Mouse (Mus musculus): ENCODE measurements around the gene Sept8. TPM values are rescaled to one million over a fixed set of nuclear protein-coding genes. Genes with fewer than 3 reads are reported as not detected.
A peak's percentile ranks its signal among the peaks of the same experiment; 100 is the strongest.

Gene Sept8
- polyA plus RNA-seq, 1 experiment: 92.4 TPM

- Histone ChIP-seq H3K27me3 (ENCODE audit: control insufficient read depth, insufficient read depth, insufficient read length) (no peaks in the 10 kb centered on the region), H3ac (ENCODE audit: control insufficient read depth, insufficient read length) (no peak overlapping the region), H3K4me2 (ENCODE audit: low read depth) (no peak overlapping the region), H3K79me2 (ENCODE audit: control insufficient read depth, insufficient read depth) (no peaks in the 10 kb centered on the region), H3K36me3 (ENCODE audit: control insufficient read depth, insufficient read depth) (no peaks in the 10 kb centered on the region), H3K4me3 (no peak overlapping the region)
- no peak for TF ChIP-seq TCF3 (IDR thresholded peaks at IDR 0.05; ENCODE audit: insufficient read length, low read depth)
- no peak for TF ChIP-seq USF1 (IDR thresholded peaks at IDR 0.05; ENCODE audit: low read depth)
- TF ChIP-seq POLR2AphosphoS2 (IDR thresholded peaks at IDR 0.05; ENCODE audit: insufficient read length, low read depth): no peak
- TF ChIP-seq REST (IDR thresholded peaks at IDR 0.05; ENCODE audit: insufficient read depth, insufficient read length): no peak
- TF ChIP-seq POLR2A (IDR thresholded peaks at IDR 0.05; ENCODE audit: insufficient read length, low read depth): no peak
- TF ChIP-seq MYOG (IDR thresholded peaks at IDR 0.05; ENCODE audit: control insufficient read depth in 1 of 3, insufficient read depth in 1 of 3, insufficient read length in 2 of 3, low read depth in 2 of 3): no peak
- TF ChIP-seq SRF (IDR thresholded peaks at IDR 0.05; ENCODE audit: control insufficient read depth, insufficient read length, low read depth): no peak
- no peak for TF ChIP-seq TCF12 (IDR thresholded peaks at IDR 0.05; ENCODE audit: insufficient read depth, poor library complexity, severe bottlenecking)
- no peak for TF ChIP-seq E2F4 (IDR thresholded peaks at IDR 0.05; ENCODE audit: insufficient read depth)
- no peak for TF ChIP-seq MYOD1 (IDR thresholded peaks at IDR 0.05; ENCODE audit: control insufficient read depth in 1 of 3, insufficient read length in 2 of 3, low read depth in 2 of 3)
- no peak for TF ChIP-seq MAX (IDR thresholded peaks at IDR 0.05; ENCODE audit: low read depth)
- TF ChIP-seq CEBPB (IDR thresholded peaks at IDR 0.05; ENCODE audit: insufficient read depth, poor library complexity, severe bottlenecking): no peak
These were observed 15.3 kb upstream of the Sept8 start for GRCm38 (mm10) chr11:53503738-53504137.

DNA sequence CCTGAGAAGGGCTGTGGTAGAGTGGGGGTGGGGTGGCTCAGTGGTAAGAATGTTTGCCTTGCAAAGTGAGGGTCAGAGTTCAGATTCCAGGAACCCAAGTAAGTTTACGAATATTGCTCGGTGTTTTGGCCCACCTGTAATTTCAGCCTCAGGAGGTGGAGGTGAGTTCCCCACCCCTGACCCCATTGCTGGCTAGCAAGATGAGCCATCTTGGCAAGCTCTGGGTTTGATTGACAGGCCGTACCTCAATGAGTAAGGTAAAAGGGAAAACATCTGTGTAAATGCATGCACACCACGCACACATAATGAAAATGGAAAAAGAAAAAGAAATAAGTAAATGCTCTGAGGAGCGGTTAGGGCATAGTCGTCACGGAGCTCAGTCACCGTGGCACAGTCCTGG lies 14.7 kb upstream of the Sept8 start:
- no peak overlapping the region for H3ac ChIP-seq (ENCODE audit: control insufficient read depth, insufficient read length)
- H3K79me2 ChIP-seq (ENCODE audit: control insufficient read depth, insufficient read depth): no peaks in the 10 kb centered on the region
- no peak for TF ChIP-seq POLR2AphosphoS2 (IDR thresholded peaks at IDR 0.05; ENCODE audit: insufficient read length, low read depth)
- no peak for TF ChIP-seq USF1 (IDR thresholded peaks at IDR 0.05; ENCODE audit: low read depth)
- TF ChIP-seq TCF3 (IDR thresholded peaks at IDR 0.05; ENCODE audit: insufficient read length, low read depth): no peak
- no peak for TF ChIP-seq SRF (IDR thresholded peaks at IDR 0.05; ENCODE audit: control insufficient read depth, insufficient read length, low read depth)
- TF ChIP-seq CEBPB (IDR thresholded peaks at IDR 0.05; ENCODE audit: insufficient read depth, poor library complexity, severe bottlenecking): no peak
- TF ChIP-seq MYOG (IDR thresholded peaks at IDR 0.05; ENCODE audit: control insufficient read depth in 1 of 3, insufficient read depth in 1 of 3, insufficient read length in 2 of 3, low read depth in 2 of 3): no peak
- TF ChIP-seq E2F4 (IDR thresholded peaks at IDR 0.05; ENCODE audit: insufficient read depth): no peak
- no peak for TF ChIP-seq MAX (IDR thresholded peaks at IDR 0.05; ENCODE audit: low read depth)
- no peak for TF ChIP-seq POLR2A (IDR thresholded peaks at IDR 0.05; ENCODE audit: insufficient read length, low read depth)
- no peak for TF ChIP-seq TCF12 (IDR thresholded peaks at IDR 0.05; ENCODE audit: insufficient read depth, poor library complexity, severe bottlenecking)
- no peak for TF ChIP-seq REST (IDR thresholded peaks at IDR 0.05; ENCODE audit: insufficient read depth, insufficient read length)
- no peak for TF ChIP-seq MYOD1 (IDR thresholded peaks at IDR 0.05; ENCODE audit: control insufficient read depth in 1 of 3, insufficient read length in 2 of 3, low read depth in 2 of 3)
- H3K27me3 ChIP-seq (ENCODE audit: control insufficient read depth, insufficient read depth, insufficient read length): no peaks in the 10 kb centered on the region
- no peak overlapping the region for H3K4me3 ChIP-seq
- no peaks in the 10 kb centered on the region for H3K36me3 ChIP-seq (ENCODE audit: control insufficient read depth, insufficient read depth)
- H3K4me2 ChIP-seq (ENCODE audit: low read depth): no peak overlapping the region

GRCm38 (mm10) chr11:53505026-53505663 lies 13.9 kb upstream of the Sept8 start:
- Histone ChIP-seq H3K4me3 (no peak overlapping the region), H3ac (ENCODE audit: control insufficient read depth, insufficient read length) (no peak overlapping the region), H3K4me2 (ENCODE audit: low read depth) (no peak overlapping the region), H3K79me2 (ENCODE audit: control insufficient read depth, insufficient read depth) (no peaks in the 10 kb centered on the region), H3K27me3 (ENCODE audit: control insufficient read depth, insufficient read depth, insufficient read length) (no peaks in the 10 kb centered on the region), H3K36me3 (ENCODE audit: control insufficient read depth, insufficient read depth) (no peaks in the 10 kb centered on the region)
- TF ChIP-seq SRF (IDR thresholded peaks at IDR 0.05; ENCODE audit: control insufficient read depth, insufficient read length, low read depth): no peak

GRCm38 (mm10) chr11:53507098-53507805 lies 11.8 kb upstream of the Sept8 start:
- Histone ChIP-seq H3K4me2 (ENCODE audit: low read depth) (peak overlapping the region; percentile 63), H3K36me3 (ENCODE audit: control insufficient read depth, insufficient read depth) (no peaks in the 10 kb centered on the region), H3ac (ENCODE audit: control insufficient read depth, insufficient read length) (no peak overlapping the region), H3K4me3 (no peak overlapping the region), H3K79me2 (ENCODE audit: control insufficient read depth, insufficient read depth) (no peaks in the 10 kb centered on the region), H3K27me3 (ENCODE audit: control insufficient read depth, insufficient read depth, insufficient read length) (no peaks in the 10 kb centered on the region)
- TF ChIP-seq POLR2A (IDR thresholded peaks at IDR 0.05; ENCODE audit: insufficient read length, low read depth): no peak
- TF ChIP-seq TCF3 (IDR thresholded peaks at IDR 0.05; ENCODE audit: insufficient read length, low read depth): no peak
- no peak for TF ChIP-seq E2F4 (IDR thresholded peaks at IDR 0.05; ENCODE audit: insufficient read depth)
- TF ChIP-seq MYOD1 (IDR thresholded peaks at IDR 0.05; ENCODE audit: control insufficient read depth in 1 of 3, insufficient read length in 2 of 3, low read depth in 2 of 3): peak in 1 of 3 experiments; percentile 24
- no peak for TF ChIP-seq POLR2AphosphoS2 (IDR thresholded peaks at IDR 0.05; ENCODE audit: insufficient read length, low read depth)
- TF ChIP-seq USF1 (IDR thresholded peaks at IDR 0.05; ENCODE audit: low read depth): no peak
- TF ChIP-seq MYOG (IDR thresholded peaks at IDR 0.05; ENCODE audit: control insufficient read depth in 1 of 3, insufficient read depth in 1 of 3, insufficient read length in 2 of 3, low read depth in 2 of 3): peak in 1 of 3 experiments; percentile 15
- no peak for TF ChIP-seq TCF12 (IDR thresholded peaks at IDR 0.05; ENCODE audit: insufficient read depth, poor library complexity, severe bottlenecking)
- TF ChIP-seq SRF (IDR thresholded peaks at IDR 0.05; ENCODE audit: control insufficient read depth, insufficient read length, low read depth): no peak
- no peak for TF ChIP-seq MAX (IDR thresholded peaks at IDR 0.05; ENCODE audit: low read depth)

All from myocyte (in vitro differentiated cells).